Mouse (Mus musculus): ENCODE results near the gene Ift172. TPM values are rescaled to one million over a fixed set of nuclear protein-coding genes. Genes with fewer than 3 reads are reported as not detected.

Ift172 gene
- polyA plus RNA-seq, 2 experiments: 41.6 to 53.3 TPM

DNA sequence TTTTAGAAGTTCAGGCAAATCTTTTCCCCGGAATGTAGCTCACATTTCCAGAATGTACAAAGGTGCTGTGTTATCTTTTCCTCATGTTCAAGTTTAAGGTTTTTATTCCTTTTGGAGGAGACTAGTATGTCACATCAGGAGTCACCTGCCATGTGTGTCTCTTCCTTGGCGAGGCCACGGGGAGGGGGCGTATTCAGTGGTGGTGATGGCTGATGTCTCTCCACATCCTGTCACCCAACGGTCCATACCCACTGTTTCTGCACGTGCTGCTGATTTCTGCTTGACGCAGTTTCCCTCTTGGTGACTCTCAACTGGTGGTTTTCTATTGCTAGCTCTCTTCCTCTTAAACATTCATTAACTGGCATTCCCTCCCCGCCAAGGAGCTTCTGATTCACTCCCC lies 21.9 kb upstream of the Ift172 start:
- Histone ChIP-seq H3K9ac (ENCODE audit: low read depth, low read length, severe bottlenecking) (no peak overlapping the region), H3K4me3 (replicated peaks; ENCODE audit: low read length) (no peak overlapping the region), H3K36me3 (ENCODE audit: control insufficient read depth, insufficient read depth, low read length) (no peaks in the 10 kb centered on the region), H3K4me2 (replicated peaks; ENCODE audit: low read depth, low read length, severe bottlenecking) (no peak overlapping the region), H3K27me3 (ENCODE audit: control insufficient read depth, insufficient read depth, low read length) (no peaks in the 10 kb centered on the region), H3K27ac (replicated peaks; ENCODE audit: low read depth, low read length) (no peak overlapping the region), H3K9me3 (ENCODE audit: control insufficient read depth, low read length) (no peaks in the 10 kb centered on the region), H3K4me1 (ENCODE audit: control insufficient read depth, insufficient read depth, low read length) (no peaks in the 10 kb centered on the region)
- WGBS: 86% methylated on average over 8 of the region's 8 CpGs
- DNase-seq (ENCODE audit: low spot score) (no peak), ATAC-seq (ENCODE audit: low FRiP score, low read depth) (no peak)
- TF ChIP-seq POLR2A (IDR thresholded peaks at IDR 0.05; ENCODE audit: borderline replicate concordance, extremely low read depth, insufficient read depth, insufficient read length): no peak

DNA sequence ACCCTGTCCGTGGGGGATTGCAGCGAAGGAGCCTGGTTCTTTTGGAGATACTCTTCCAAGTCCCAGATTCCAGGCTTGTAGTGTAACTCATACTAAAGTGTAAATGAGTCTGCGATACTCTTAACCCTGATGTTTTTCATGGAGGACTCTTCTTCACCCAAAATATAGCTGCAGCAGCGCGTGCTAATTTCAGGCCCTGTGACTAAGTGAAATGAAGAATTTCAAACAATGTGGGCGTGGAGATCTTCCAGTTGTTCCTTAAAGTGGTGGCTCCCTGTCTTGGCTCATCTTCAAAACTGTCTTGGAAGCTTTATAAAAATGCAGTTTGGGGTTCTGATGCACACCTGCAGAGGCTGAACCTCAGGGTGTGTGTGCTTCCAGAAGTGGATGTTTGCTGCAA lies 12.2 kb upstream of the Ift172 start:
- no peak for ATAC-seq (ENCODE audit: low FRiP score, low read depth)
- no peaks in the 10 kb centered on the region for H3K27me3 ChIP-seq (ENCODE audit: control insufficient read depth, insufficient read depth, low read length)
- H3K4me1 ChIP-seq (ENCODE audit: control insufficient read depth, insufficient read depth, low read length): no peaks in the 10 kb centered on the region
- no peaks in the 10 kb centered on the region for H3K36me3 ChIP-seq (ENCODE audit: control insufficient read depth, insufficient read depth, low read length)
- H3K4me3 ChIP-seq (replicated peaks; ENCODE audit: low read length): no peak overlapping the region
- no peak overlapping the region for H3K27ac ChIP-seq (replicated peaks; ENCODE audit: low read depth, low read length)
- 87% methylated on average over 6 of the region's 6 CpGs for WGBS
- no peaks in the 10 kb centered on the region for H3K9me3 ChIP-seq (ENCODE audit: control insufficient read depth, low read length)
- no peak overlapping the region for H3K4me2 ChIP-seq (replicated peaks; ENCODE audit: low read depth, low read length, severe bottlenecking)
- DNase-seq (ENCODE audit: low spot score): no peak
- TF ChIP-seq POLR2A (IDR thresholded peaks at IDR 0.05; ENCODE audit: borderline replicate concordance, extremely low read depth, insufficient read depth, insufficient read length): no peak
- H3K9ac ChIP-seq (ENCODE audit: low read depth, low read length, severe bottlenecking): no peak overlapping the region

DNA sequence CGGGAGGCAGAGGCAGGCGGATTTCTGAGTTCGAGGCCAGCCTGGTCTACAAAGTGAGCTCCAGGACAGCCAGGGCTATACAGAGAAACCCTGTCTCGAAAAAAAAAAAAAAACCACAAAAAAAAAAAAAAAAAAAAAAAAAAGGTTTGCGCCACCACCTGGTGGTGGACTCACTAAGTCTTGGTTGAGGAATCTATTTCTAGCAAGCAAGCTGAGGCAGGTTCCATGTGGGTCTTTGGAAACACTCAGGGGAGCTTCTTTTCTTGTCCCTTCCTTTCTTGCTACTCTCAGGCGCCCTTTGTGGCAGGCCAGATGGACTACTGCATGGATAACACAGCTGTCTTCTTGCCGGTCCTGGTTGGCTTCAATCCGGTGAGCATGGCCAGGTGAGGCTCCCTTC lies 10.9 kb upstream of the Ift172 start:
- 75% methylated on average over 8 of the region's 8 CpGs for WGBS
- no peaks in the 10 kb centered on the region for H3K36me3 ChIP-seq (ENCODE audit: control insufficient read depth, insufficient read depth, low read length)
- no peak for TF ChIP-seq POLR2A (IDR thresholded peaks at IDR 0.05; ENCODE audit: borderline replicate concordance, extremely low read depth, insufficient read depth, insufficient read length)
- H3K9ac ChIP-seq (ENCODE audit: low read depth, low read length, severe bottlenecking): no peak overlapping the region
- no peaks in the 10 kb centered on the region for H3K9me3 ChIP-seq (ENCODE audit: control insufficient read depth, low read length)
- ATAC-seq (ENCODE audit: low FRiP score, low read depth): no peak
- DNase-seq (ENCODE audit: low spot score): no peak
- H3K4me1 ChIP-seq (ENCODE audit: control insufficient read depth, insufficient read depth, low read length): no peaks in the 10 kb centered on the region
- no peak overlapping the region for H3K4me2 ChIP-seq (replicated peaks; ENCODE audit: low read depth, low read length, severe bottlenecking)
- H3K27me3 ChIP-seq (ENCODE audit: control insufficient read depth, insufficient read depth, low read length): no peaks in the 10 kb centered on the region
- no peak overlapping the region for H3K4me3 ChIP-seq (replicated peaks; ENCODE audit: low read length)
- H3K27ac ChIP-seq (replicated peaks; ENCODE audit: low read depth, low read length): no peak overlapping the region

DNA sequence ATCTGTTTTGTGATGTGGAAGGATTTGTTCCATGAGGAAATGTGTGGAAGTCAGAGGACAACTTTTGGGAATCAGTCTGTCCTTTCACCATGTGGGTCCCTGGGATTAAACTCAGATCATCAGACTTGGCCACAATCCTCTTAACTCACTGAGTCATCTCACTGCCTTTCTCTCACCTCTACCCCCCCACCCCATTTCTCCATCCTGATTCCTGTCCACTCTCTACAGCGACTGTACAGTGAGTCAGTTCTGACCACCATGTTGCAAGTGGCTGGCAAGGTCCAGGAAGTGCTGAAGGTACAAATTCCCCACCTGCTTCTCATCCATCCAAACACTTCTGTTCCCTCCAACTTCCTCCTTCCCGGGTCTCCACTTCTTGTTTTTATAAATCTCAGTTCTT lies 7.6 kb upstream of the Ift172 start:
- TF ChIP-seq POLR2A (IDR thresholded peaks at IDR 0.05; ENCODE audit: borderline replicate concordance, extremely low read depth, insufficient read depth, insufficient read length): no peak
- no peak overlapping the region for H3K4me2 ChIP-seq (replicated peaks; ENCODE audit: low read depth, low read length, severe bottlenecking)
- peaks cover 9% of the 10 kb centered on the region for H3K4me1 ChIP-seq (ENCODE audit: control insufficient read depth, insufficient read depth, low read length)
- H3K36me3 ChIP-seq (ENCODE audit: control insufficient read depth, insufficient read depth, low read length): peaks cover 9% of the 10 kb centered on the region
- DNase-seq (ENCODE audit: low spot score) (no peak), ATAC-seq (ENCODE audit: low FRiP score, low read depth) (no peak)
- H3K9me3 ChIP-seq (ENCODE audit: control insufficient read depth, low read length): no peaks in the 10 kb centered on the region
- WGBS: 54% methylated on average over 2 of the region's 2 CpGs
- no peak overlapping the region for H3K9ac ChIP-seq (ENCODE audit: low read depth, low read length, severe bottlenecking)
- H3K27ac ChIP-seq (replicated peaks; ENCODE audit: low read depth, low read length): no peak overlapping the region
- no peak overlapping the region for H3K4me3 ChIP-seq (replicated peaks; ENCODE audit: low read length)
- no peaks in the 10 kb centered on the region for H3K27me3 ChIP-seq (ENCODE audit: control insufficient read depth, insufficient read depth, low read length)

DNA sequence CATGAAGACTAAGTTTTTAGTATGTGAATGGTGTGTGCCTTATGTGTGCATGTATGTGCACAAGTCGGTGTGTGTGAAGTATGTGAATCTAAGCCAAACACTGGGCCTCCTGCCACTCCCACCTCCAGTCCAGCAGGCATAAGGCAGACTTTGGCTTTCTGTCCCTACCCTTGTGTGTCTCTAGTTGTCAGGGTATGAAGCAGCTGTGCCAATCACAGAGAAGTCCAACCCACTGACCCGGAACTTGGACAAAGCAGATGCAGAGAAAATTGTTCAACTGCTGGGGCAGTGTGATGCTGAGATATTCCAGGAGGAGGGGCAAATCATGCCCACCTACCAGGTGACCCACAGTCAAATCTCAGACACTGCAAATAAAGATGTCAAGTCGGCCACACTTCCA lies 7.1 kb upstream of the Ift172 start:
- no peak for DNase-seq (ENCODE audit: low spot score)
- ATAC-seq (ENCODE audit: low FRiP score, low read depth): no peak
- Histone ChIP-seq H3K27ac (replicated peaks; ENCODE audit: low read depth, low read length) (no peak overlapping the region), H3K4me1 (ENCODE audit: control insufficient read depth, insufficient read depth, low read length) (peaks cover 9% of the 10 kb centered on the region), H3K9me3 (ENCODE audit: control insufficient read depth, low read length) (no peaks in the 10 kb centered on the region), H3K4me3 (replicated peaks; ENCODE audit: low read length) (no peak overlapping the region), H3K4me2 (replicated peaks; ENCODE audit: low read depth, low read length, severe bottlenecking) (no peak overlapping the region), H3K9ac (ENCODE audit: low read depth, low read length, severe bottlenecking) (no peak overlapping the region), H3K36me3 (ENCODE audit: control insufficient read depth, insufficient read depth, low read length) (peaks cover 14% of the 10 kb centered on the region), H3K27me3 (ENCODE audit: control insufficient read depth, insufficient read depth, low read length) (no peaks in the 10 kb centered on the region)
- no peak for TF ChIP-seq POLR2A (IDR thresholded peaks at IDR 0.05; ENCODE audit: borderline replicate concordance, extremely low read depth, insufficient read depth, insufficient read length)
- 74% methylated on average over 3 of the region's 3 CpGs for WGBS
